13 mouse cellular contexts compared by ENCODE assay signal in genomic region chr5:65074693-65075092, GRCm38 (mm10). TPM values are rescaled to one million over a fixed set of nuclear protein-coding genes. Genes with fewer than 3 reads are reported as not detected.
DNase-seq lines count a peak whose midpoint lies in the region; ATAC-seq and TF ChIP-seq lines count a peak whose summit lies in the region.
"Had no signal": no experiment of that assay in that cellular context is flagged by ENCODE, and none has a peak within 500 bp of the region (broad histone marks: within the 10 kb centered on the region; RNA-seq: fewer than 3 reads in every experiment).

No protein-coding gene starts in this region.

- TF ChIP-seq CTCF in small intestine, adult 2 months (IDR thresholded peaks at IDR 0.05; ENCODE audit: extremely low read depth, insufficient read length, insufficient replicate concordance, low read depth, low read length) = peak; percentile 30; the same call in 1 of the 2 replicates

- H3K4me1 ChIP-seq in intestine, embryonic 14.5 days (replicated peaks; ENCODE audit: control insufficient read depth, insufficient read depth, low read length) = no peaks in the 10 kb centered on the region
- no peaks in the 10 kb centered on the region for H3K4me1 ChIP-seq in intestine, embryonic 16.5 days (ENCODE audit: control insufficient read depth, insufficient read depth, low read length)
- H3K4me1 ChIP-seq in small intestine, adult 2 months (ENCODE audit: control insufficient read depth, insufficient read depth, insufficient read length, low read length) = no peaks in the 10 kb centered on the region

- no peak overlapping the region for H3K4me3 ChIP-seq in intestine, embryonic 14.5 days (ENCODE audit: low read depth, low read length)
- no peak overlapping the region for H3K4me3 ChIP-seq in intestine, embryonic 16.5 days (ENCODE audit: low read length)
- H3K4me3 ChIP-seq in small intestine, adult 2 months (ENCODE audit: low read depth, low read length) = no peak overlapping the region
- H3K4me3 ChIP-seq: limb, embryonic 12.5 days; neural tube, embryonic 13.5 days had no signal

- WGBS in intestine, embryonic 14.5 days = 58% methylated on average over 7 of the region's 7 CpGs
- WGBS in intestine, embryonic 16.5 days = 54% methylated on average over 7 of the region's 7 CpGs
- 40% methylated on average over 7 of the region's 7 CpGs for WGBS in small intestine, adult 2 months

- ATAC-seq in intestine, embryonic 14.5 days (replicated peaks; ENCODE audit: low FRiP score, low TSS enrichment, low read depth) = 0 out of 2 replicates have a peak, but pooled peaks have one; percentile 40
- no peak for ATAC-seq in intestine, embryonic 16.5 days
- ATAC-seq: activated CD4-positive, CD25-positive, alpha-beta regulatory T cell, adult 4 months had no signal

- H3K9me3 ChIP-seq in intestine, embryonic 14.5 days (ENCODE audit: control insufficient read depth, low read length) = no peaks in the 10 kb centered on the region
- no peaks in the 10 kb centered on the region for H3K9me3 ChIP-seq in intestine, embryonic 16.5 days (ENCODE audit: control insufficient read depth, low read length)
- H3K9me3 ChIP-seq: limb, embryonic 12.5 days; neural tube, embryonic 13.5 days had no signal

- no peak for TF ChIP-seq POLR2A in small intestine, adult 2 months (IDR thresholded peaks at IDR 0.05; ENCODE audit: low read depth, low read length)

- H3K9ac ChIP-seq in intestine, embryonic 14.5 days (ENCODE audit: low read length) = no peak overlapping the region
- H3K9ac ChIP-seq in intestine, embryonic 16.5 days (ENCODE audit: low read depth, low read length) = no peak overlapping the region
- H3K9ac ChIP-seq: limb, embryonic 12.5 days; neural tube, embryonic 13.5 days had no signal

- no peaks in the 10 kb centered on the region for H3K27me3 ChIP-seq in intestine, embryonic 14.5 days (replicated peaks; ENCODE audit: control insufficient read depth, insufficient read depth, low read length)
- H3K27me3 ChIP-seq in intestine, embryonic 16.5 days (replicated peaks; ENCODE audit: control insufficient read depth, insufficient read depth, low read length) = no peaks in the 10 kb centered on the region
- no peaks in the 10 kb centered on the region for H3K27me3 ChIP-seq in small intestine, adult 2 months (ENCODE audit: control insufficient read depth, insufficient read depth, low read length)
- H3K27me3 ChIP-seq: limb, embryonic 12.5 days; neural tube, embryonic 13.5 days had no signal

- H3K27ac ChIP-seq in intestine, embryonic 14.5 days (ENCODE audit: low read depth) = no peak overlapping the region
- no peak overlapping the region for H3K27ac ChIP-seq in intestine, embryonic 16.5 days (ENCODE audit: low read length)
- H3K27ac ChIP-seq in small intestine, adult 2 months (ENCODE audit: insufficient read depth, low read depth, low read length) = no peak overlapping the region
- H3K27ac ChIP-seq: limb, embryonic 12.5 days; neural tube, embryonic 13.5 days had no signal

- no peak for DNase-seq in intestine, embryonic 14.5 days (ENCODE audit: low spot score)
- DNase-seq in urinary bladder, postnatal 14 days (ENCODE audit: low spot score) = peak; percentile 50
- no peak for DNase-seq in urinary bladder, postnatal 4 days (ENCODE audit: low spot score in 2 of 2)
- DNase-seq in cerebellum, postnatal 36 days = peak; percentile 66 to 68
- no peak for DNase-seq in ovary, adult 18-20 months (ENCODE audit: low spot score)
- DNase-seq in ovary, postnatal 10 days (ENCODE audit: low spot score) = no peak
- DNase-seq: thymus, postnatal 4 days had no signal

- no peak overlapping the region for H3K4me2 ChIP-seq in intestine, embryonic 14.5 days (ENCODE audit: low read length)
- H3K4me2 ChIP-seq in intestine, embryonic 16.5 days (ENCODE audit: low read depth, low read length) = no peak overlapping the region
- H3K4me2 ChIP-seq: limb, embryonic 12.5 days; neural tube, embryonic 13.5 days had no signal

- H3K36me3 ChIP-seq in intestine, embryonic 14.5 days (ENCODE audit: control insufficient read depth, insufficient read depth, low read length) = no peaks in the 10 kb centered on the region
- H3K36me3 ChIP-seq in intestine, embryonic 16.5 days (ENCODE audit: control insufficient read depth, insufficient read depth, low read length) = no peaks in the 10 kb centered on the region
- no peaks in the 10 kb centered on the region; the same call in 1 of the 2 replicates for H3K36me3 ChIP-seq in small intestine, adult 2 months (ENCODE audit: control insufficient read depth, insufficient read depth, low read length)
- H3K36me3 ChIP-seq: limb, embryonic 12.5 days; neural tube, embryonic 13.5 days had no signal

RNA-seq across cellular contexts. Expression of gene Tmem156, which starts 17.2 kb away (rescaled TPM):
- polyA plus RNA-seq in intestine, embryonic 14.5 days (2014; fragmentation: Nextera tagmentation; extraction: Ambion mirVana) = 0.74 and 0.82 TPM in 2 replicates
- 1.5 and 2.1 TPM in 2 replicates for polyA plus RNA-seq in intestine, embryonic 16.5 days (2015; fragmentation: Nextera tagmentation; extraction: Ambion mirVana)
- polyA plus RNA-seq in small intestine, adult 2 months (2012; rRNA removed) = 0.23 and 0.29 TPM in 2 replicates
- polyA plus RNA-seq: heart, embryonic 14.5 days; limb, embryonic 12.5 days; neural tube, embryonic 13.5 days had no signal

RNA-seq across cellular contexts. Expression of gene Klhl5, which starts 32.6 kb away (rescaled TPM):
- 15.8 and 16.8 TPM in 2 replicates for polyA plus RNA-seq in intestine, embryonic 14.5 days (2014; fragmentation: Nextera tagmentation; extraction: Ambion mirVana)
- polyA plus RNA-seq in intestine, embryonic 16.5 days (2015; fragmentation: Nextera tagmentation; extraction: Ambion mirVana) = 4.0 and 8.3 TPM in 2 replicates
- 4.6 and 6.6 TPM in 2 replicates for polyA plus RNA-seq in small intestine, adult 2 months (2012; rRNA removed)

Comparison
In these comparisons a context has a peak if more than half of its experiments do, and no peak if none do; other contexts are left out.
1. DNase-seq: peak in urinary bladder, postnatal 14 days (single experiment) and cerebellum, postnatal 36 days (2 of 2); none in intestine, embryonic 14.5 days (single experiment), urinary bladder, postnatal 4 days (0 of 2), ovary, adult 18-20 months (single experiment) and ovary, postnatal 10 days (single experiment).